Mouse (Mus musculus): ENCODE measurements around the gene Pnliprp1.

The Pnliprp1 gene

DNA sequence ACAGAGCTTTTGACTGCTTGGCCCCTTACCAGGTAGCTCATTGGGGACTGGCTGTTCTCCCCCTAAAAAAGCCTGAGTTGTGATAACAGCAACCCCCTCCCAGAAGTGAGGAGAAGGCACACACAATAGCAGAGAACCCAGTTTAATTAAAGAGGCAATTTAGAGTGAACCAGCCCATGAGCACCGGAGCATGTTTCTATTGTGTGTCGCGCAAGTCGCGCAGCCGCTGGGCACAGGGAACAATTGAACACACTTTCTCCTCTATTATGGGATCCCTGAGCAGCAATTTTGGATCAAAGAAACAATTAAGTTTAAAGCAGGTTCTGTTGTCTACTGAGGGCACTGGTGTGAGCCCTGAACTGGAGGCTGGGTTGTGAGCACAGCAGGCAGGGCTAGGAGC lies 38.6 kb downstream of the Pnliprp1 start:
- no peak for DNase-seq (ENCODE audit: extremely low read depth, insufficient read length, low spot score)

DNA sequence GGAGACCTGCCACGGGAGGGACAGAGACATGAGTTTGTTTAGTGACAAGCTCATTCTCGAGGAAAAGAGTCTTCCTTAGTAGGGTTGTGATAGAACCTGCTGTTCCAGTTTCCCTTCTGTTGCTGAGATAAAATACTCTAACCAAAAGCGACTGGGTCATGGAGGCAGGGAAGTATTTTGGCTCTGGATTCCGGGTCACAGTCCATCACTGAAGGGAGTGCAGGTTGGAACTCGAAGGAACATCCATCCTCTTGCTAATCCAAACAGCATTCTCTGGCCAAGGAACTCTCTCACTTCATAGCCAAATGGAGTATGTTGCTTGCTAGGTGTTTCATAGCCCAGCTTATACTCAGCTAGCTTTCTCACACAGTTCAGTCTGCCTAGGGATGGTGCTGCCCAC lies 47.8 kb downstream of the Pnliprp1 start:
- no peak for DNase-seq (ENCODE audit: extremely low read depth, insufficient read length, low spot score)

DNA sequence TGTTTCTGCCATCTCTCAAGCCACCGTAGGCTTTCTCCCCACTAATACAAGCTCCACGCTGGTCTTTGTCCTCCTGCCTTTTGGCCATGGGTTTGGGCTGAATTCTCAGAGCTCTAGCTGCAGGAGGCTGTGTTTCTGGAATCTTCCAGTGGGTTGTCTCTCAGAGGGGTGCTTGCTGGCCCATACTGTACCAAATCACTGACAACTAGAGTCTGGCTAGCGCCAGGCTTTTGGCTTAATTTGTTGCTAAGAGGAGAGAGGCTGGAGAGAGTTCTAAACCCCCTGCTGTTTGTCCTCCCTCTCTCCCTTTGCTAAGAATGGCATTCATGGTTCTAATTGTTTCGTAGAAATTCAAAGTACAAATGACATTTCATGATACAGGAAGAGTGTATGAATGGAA lies 52.9 kb downstream of the Pnliprp1 start:
- DNase-seq (ENCODE audit: extremely low read depth, insufficient read length, low spot score): no peak

DNA sequence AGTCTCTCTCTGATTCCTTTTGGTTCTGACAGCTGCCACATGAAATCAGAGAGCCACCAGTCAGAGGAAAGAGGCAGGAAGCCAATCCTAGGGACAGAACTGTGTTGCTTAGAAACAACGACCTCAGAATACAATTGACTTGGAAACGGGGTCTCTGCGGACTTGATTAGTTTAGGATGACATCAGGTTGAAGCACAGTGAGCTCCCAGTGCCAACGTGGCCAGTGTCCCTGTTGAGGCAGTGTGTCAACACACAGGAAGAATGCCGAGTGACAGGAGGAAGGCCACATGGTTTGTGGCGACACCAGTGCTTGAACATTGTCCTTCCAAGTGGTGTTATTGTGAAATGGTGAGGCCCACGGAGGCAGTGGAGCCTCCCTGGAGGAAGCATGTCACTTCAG lies 55.3 kb downstream of the Pnliprp1 start:
- no peak for DNase-seq (ENCODE audit: extremely low read depth, insufficient read length, low spot score)

DNA sequence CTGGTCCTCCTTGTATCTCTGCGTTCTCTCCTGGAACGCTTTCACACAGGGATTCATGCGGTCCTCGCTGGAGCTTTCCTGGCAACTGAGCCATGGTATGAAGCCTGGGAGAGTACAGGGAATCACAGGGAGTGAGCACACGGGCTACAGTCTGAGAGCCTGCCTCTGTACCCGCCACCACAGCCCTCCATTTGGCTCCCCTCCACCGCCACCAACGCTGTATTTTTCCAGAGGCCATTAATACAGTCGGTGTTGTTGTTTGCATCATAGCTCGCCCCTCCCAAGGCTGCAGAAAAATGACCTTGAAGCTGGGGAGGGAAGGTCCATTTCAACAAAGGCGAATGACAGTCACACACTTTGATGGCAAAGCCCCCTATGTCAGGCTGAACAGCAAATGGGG lies 60.5 kb downstream of the Pnliprp1 start:
- no peak for DNase-seq (ENCODE audit: extremely low read depth, insufficient read length, low spot score)
